Mouse (Mus musculus) forebrain, postnatal 0 days (tissue): ENCODE data around the gene Lmbr1. TPM values are rescaled to one million over a fixed set of nuclear protein-coding genes. Genes with fewer than 3 reads are reported as not detected.

ENCODE experiments used
- ATAC-seq: fragments of 200-750 bp; cut with Nextera tagmentation; 2 replicates; pipeline ENCODE4 v1.8.0; 2017; ENCODE audit warnings: mild to moderate bottlenecking, moderate library complexity
- DNase-seq: peaks from one replicate; pipeline ENCODE4 v3.0.0-alpha.2; 2015
- H3K27ac ChIP-seq: fragments of 300-500 bp; sonication (generic); 2 replicates; pipeline ENCODE4 v1.5.1; 2014; ENCODE audit warnings: low read depth, mild to moderate bottlenecking, antibody characterized with exemption, low read length, moderate library complexity, mixed read lengths
- H3K27me3 ChIP-seq: fragments of 300-500 bp; sonication (generic); 2 replicates; pipeline ENCODE4 v1.6.1; 2014; ENCODE audit warnings: mild to moderate bottlenecking, low read length, mixed read lengths; ENCODE audit not compliant: insufficient read depth
- H3K36me3 ChIP-seq: fragments of 300-500 bp; sonication (generic); 2 replicates; pipeline ENCODE4 v1.6.1; 2014; ENCODE audit warnings: mild to moderate bottlenecking, moderate library complexity; ENCODE audit not compliant: insufficient read depth
- H3K4me1 ChIP-seq: fragments of 300-500 bp; sonication (generic); 2 replicates; pipeline ENCODE4 v1.6.1; 2014; ENCODE audit warnings: antibody characterized with exemption; ENCODE audit not compliant: insufficient read depth
- H3K4me2 ChIP-seq: fragments of 300-500 bp; sonication (generic); 2 replicates; pipeline ENCODE4 v1.6.1; 2014; ENCODE audit warnings: low read depth, mild to moderate bottlenecking, moderate library complexity
- H3K4me3 ChIP-seq: fragments of 300-500 bp; sonication (generic); 2 replicates; pipeline ENCODE4 v1.5.1; 2014; ENCODE audit warnings: low read depth, low read length, mixed read lengths
- H3K9ac ChIP-seq: fragments of 300-500 bp; sonication (generic); 2 replicates; pipeline ENCODE4 v1.6.1; 2014; ENCODE audit warnings: mild to moderate bottlenecking
- H3K9me3 ChIP-seq: fragments of 300-500 bp; sonication (generic); 2 replicates; pipeline ENCODE4 v1.6.1; 2016; ENCODE audit warnings: low read length
- CTCF ChIP-seq: sonication (generic); IDR thresholded peaks from 2 replicates; pipeline ENCODE4 v1.5.1; 2016; ENCODE audit warnings: antibody characterized with exemption, control low read depth, low read depth
- WGBS: fragments of 180-500 bp; shearing (Covaris S2); extraction: QIAGEN DNeasy Blood & Tissue Kit; methylation state at CpG from one replicate; pipeline ENCODE4 v1.1.7; 2014; 5-methylcytosine and 5-hydroxymethylcytosine counted together
- microRNA-seq, 2 experiments: library from miRNA; unstranded; fragments of <30 nt; microRNA quantifications; one replicate each; pipeline ENCODE4; 2016
- polyA plus RNA-seq: library from polyadenylated mRNA; unstranded; fragments of >200 nt; fragmentation: Nextera tagmentation; extraction: Ambion mirVana; gene quantifications from 2 replicates; pipeline ENCODE4 v1.2.1, GENCODE M21; 2015
- total RNA-seq: library from RNA; depleted of rRNA; stranded (reverse); fragments of >200 nt; gene quantifications from 2 replicates; pipeline ENCODE4 v1.2.3, GENCODE M21; 2014; rRNA removed

The Lmbr1 gene
- total and polyA plus RNA-seq, 2 experiments from 2014 or later = 41.4 to 41.5 TPM

GRCm38 (mm10) chr5:29196264-29196658 is 181.9 kb downstream of the Lmbr1 start:
- ATAC-seq = peak; percentile 4; the same call in 1 of the 2 replicates
- H3K4me1 ChIP-seq = no peaks in the 10 kb centered on the region
- no peaks in the 10 kb centered on the region for H3K9me3 ChIP-seq
- WGBS = 7% methylated on average over 12 of the region's 12 CpGs
- no peaks in the 10 kb centered on the region for H3K27me3 ChIP-seq
- H3K36me3 ChIP-seq = no peaks in the 10 kb centered on the region
- H3K4me2 ChIP-seq = peak overlapping the region; percentile 72
- peak overlapping the region; percentile 80 for H3K27ac ChIP-seq
- H3K4me3 ChIP-seq = peak overlapping the region; percentile 62
- TF ChIP-seq CTCF = no peak
- H3K9ac ChIP-seq = peak overlapping the region; percentile 81
- DNase-seq = no peak

- under 1% methylated on average over 68 of the region's 70 CpGs for whole genome bisulfite sequencing
- H3K27me3 ChIP-seq = no peaks in the 10 kb centered on the region
- no peaks in the 10 kb centered on the region for H3K9me3 ChIP-seq
- H3K4me2 ChIP-seq = peak within 1 kb of the TSS; percentile 72
- no peaks in the 10 kb centered on the region for H3K36me3 ChIP-seq
- peak; percentile 98 for ATAC-seq
- TF ChIP-seq CTCF = no peak
- H3K27ac ChIP-seq = peak within 1 kb of the TSS; percentile 80
- H3K4me1 ChIP-seq = no peaks in the 10 kb centered on the region
- DNase-seq = peak; percentile 97
- peak within 1 kb of the TSS; percentile 62 for H3K4me3 ChIP-seq
- peak within 1 kb of the TSS; percentile 81 for H3K9ac ChIP-seq
Measured at GRCm38 (mm10) chr5:29195570-29196263, 182.5 kb downstream of the Lmbr1 start, which contains the start of gene Rnf32. Gene Rnf32, plus strand, starts transcription at chr5:29195992.

- Histone ChIP-seq H3K4me2 (peak overlapping the region; percentile 72), H3K9ac (peak overlapping the region; percentile 81), H3K27ac (peak overlapping the region; percentile 80), H3K4me1 (no peaks in the 10 kb centered on the region), H3K36me3 (no peaks in the 10 kb centered on the region), H3K4me3 (peak overlapping the region; percentile 62), H3K27me3 (no peaks in the 10 kb centered on the region), H3K9me3 (no peaks in the 10 kb centered on the region)
- DNase-seq = no peak
- TF ChIP-seq CTCF = no peak
- 5% methylated on average over 9 of the region's 9 CpGs for WGBS
- no peak for ATAC-seq
Measured at GRCm38 (mm10) chr5:29195231-29195569, 183.0 kb downstream of the Lmbr1 start.

GRCm38 (mm10) chr5:29186798-29187197 is 191.4 kb downstream of the Lmbr1 start:
- ATAC-seq (no peak), DNase-seq (no peak)
- H3K36me3 ChIP-seq = no peaks in the 10 kb centered on the region
- no peak overlapping the region for H3K4me2 ChIP-seq
- no peak overlapping the region for H3K27ac ChIP-seq
- no peaks in the 10 kb centered on the region for H3K27me3 ChIP-seq
- no peak for TF ChIP-seq CTCF
- H3K4me3 ChIP-seq = no peak overlapping the region
- no peaks in the 10 kb centered on the region for H3K9me3 ChIP-seq
- H3K9ac ChIP-seq = no peak overlapping the region
- WGBS = 87% methylated on average over 5 of the region's 5 CpGs
- H3K4me1 ChIP-seq = no peaks in the 10 kb centered on the region

Small RNA genes within 50 kb of the gene (microRNA-seq; reads per million reads assigned to microRNA genes)
- 0 reads per million in 2 experiments for gene Gm23801

Other genes starting within 250 kb of the Lmbr1 start
- gene Rnf32, start 182.4 kb downstream of the Lmbr1 start, total RNA-seq = 17.8 and 19.3 TPM in 2 replicates
- 12.1 and 14.6 TPM in 2 replicates for gene Rnf32, start 182.4 kb downstream of the Lmbr1 start, polyA plus RNA-seq
- 18.0 and 29.6 TPM in 2 replicates for gene Nom1, start 56.3 kb upstream of the Lmbr1 start, total RNA-seq
- 9.7 and 17.0 TPM in 2 replicates for gene Nom1, start 56.3 kb upstream of the Lmbr1 start, polyA plus RNA-seq
- gene Mnx1, start 100.1 kb upstream of the Lmbr1 start, total RNA-seq = not detected in 2 replicates
- gene Mnx1, start 100.1 kb upstream of the Lmbr1 start, polyA plus RNA-seq = not detected in 2 replicates
- gene Ube3c, start 190.9 kb upstream of the Lmbr1 start, total RNA-seq = 81.2 and 95.6 TPM in 2 replicates
- 23.7 and 33.0 TPM in 2 replicates for gene Ube3c, start 190.9 kb upstream of the Lmbr1 start, polyA plus RNA-seq